Mouse (Mus musculus): ENCODE measurements around the gene Olfr382. TPM values are rescaled to one million over a fixed set of nuclear protein-coding genes. Genes with fewer than 3 reads are reported as not detected.
"Not testable (repeated sequence)": the region's sequence is repeated elsewhere in the genome, so short reads cannot be mapped to it uniquely, and the experiment has no call there.

The Olfr382 gene
- total RNA-seq (2021) = not detected
- long read RNA-seq, experiment 1 = 0 reads
- long read RNA-seq, experiment 2 = 0 reads

- no peak for DNase-seq
- intact Hi-C loops (cut with DNase I; ENCODE audit: low total_unique reads) = no loop called here
Observed at GRCm38 (mm10) chr11:73517097-73517496, at the start of gene Olfr382. Gene Olfr382 (minus strand): TSS chr11:73517197.

- DNase-seq; intact Hi-C loops (cut with DNase I; ENCODE audit: low total_unique reads): not testable (repeated sequence)
Observed at GRCm38 (mm10) chr11:73528971-73529370, 12.0 kb upstream of the Olfr382 start.

- DNase-seq = no peak
- intact Hi-C loops (cut with DNase I; ENCODE audit: low total_unique reads) = no loop called here
Observed at GRCm38 (mm10) chr11:73491503-73491902, 25.5 kb downstream of the Olfr382 start, which contains the start of gene Olfr381. Gene Olfr381 (minus strand): TSS chr11:73491603.

Other genes starting within 250 kb of the Olfr382 start
- gene Trpv3, start 249.8 kb downstream of the Olfr382 start, total RNA-seq (2021) = under 1 TPM; 0.04 to 0.06 TPM
- 1 to 10 TPM; 1.2 to 1.8 TPM for gene Aspa, start 187.6 kb downstream of the Olfr382 start, total RNA-seq (2021)
- not detected for gene Gm49340, start 187.5 kb downstream of the Olfr382 start, total RNA-seq (2021)
- gene Spata22, start 187.5 kb downstream of the Olfr382 start, total RNA-seq (2021) = not detected
- gene Olfr20, start 166.4 kb downstream of the Olfr382 start, total RNA-seq (2021) = not detected
- gene Olfr376, start 146.0 kb downstream of the Olfr382 start, total RNA-seq (2021) = not detected
- not detected for gene Olfr1, start 117.6 kb downstream of the Olfr382 start, total RNA-seq (2021)
- not detected for gene Olfr378, start 88.7 kb downstream of the Olfr382 start, total RNA-seq (2021)
- gene Olfr380, start 59.7 kb downstream of the Olfr382 start, total RNA-seq (2021) = not detected
- not detected for gene Olfr381, start 25.6 kb downstream of the Olfr382 start, total RNA-seq (2021)
- not detected for gene Olfr385, start 75.8 kb upstream of the Olfr382 start, total RNA-seq (2021)
- gene Olfr384, start 81.4 kb upstream of the Olfr382 start, total RNA-seq (2021) = not detected
- not detected for gene Zfp735, start 171.6 kb upstream of the Olfr382 start, total RNA-seq (2021)